Mouse (Mus musculus) limb, embryonic 14.5 days (tissue): ENCODE data around the gene Ms4a6d. TPM values are rescaled to one million over a fixed set of nuclear protein-coding genes. Genes with fewer than 3 reads are reported as not detected.

ENCODE experiments used
- ATAC-seq: fragments of 200-750 bp; cut with Nextera tagmentation; 2 replicates; pipeline ENCODE4 v1.8.0; 2017; ENCODE audit warnings: low read depth, moderate number of reproducible peaks, moderate TSS enrichment; ENCODE audit not compliant: low FRiP score
- DNase-seq: peaks from one replicate; pipeline ENCODE4 v3.0.0-alpha.2; 2015; ENCODE audit warnings: low spot score
- H3K27ac ChIP-seq: fragments of 300-500 bp; sonication (generic); replicated peaks from 2 replicates; pipeline ENCODE4 v1.5.1; 2014; ENCODE audit warnings: low read depth, mild to moderate bottlenecking, low read length, moderate library complexity, mixed read lengths
- H3K27me3 ChIP-seq: fragments of 300-500 bp; sonication (generic); 2 replicates; pipeline ENCODE4 v1.6.1; 2014; ENCODE audit warnings: low read length, mixed read lengths; ENCODE audit not compliant: control insufficient read depth, insufficient read depth
- H3K36me3 ChIP-seq: fragments of 300-500 bp; sonication (generic); 2 replicates; pipeline ENCODE4 v1.6.1; 2014; ENCODE audit warnings: mild to moderate bottlenecking, low read length, moderate library complexity, mixed read lengths; ENCODE audit not compliant: control insufficient read depth, insufficient read depth
- H3K4me1 ChIP-seq: fragments of 300-500 bp; sonication (generic); 2 replicates; pipeline ENCODE4 v1.6.1; 2014; ENCODE audit warnings: antibody characterized with exemption, low read length, mixed read lengths; ENCODE audit not compliant: control insufficient read depth, insufficient read depth
- H3K4me2 ChIP-seq: fragments of 300-500 bp; sonication (generic); replicated peaks from 2 replicates; pipeline ENCODE4 v1.6.1; 2014; ENCODE audit warnings: low read depth, mild to moderate bottlenecking, low read length, moderate library complexity; ENCODE audit not compliant: severe bottlenecking
- H3K4me3 ChIP-seq: fragments of 300-500 bp; sonication (generic); replicated peaks from 2 replicates; pipeline ENCODE4 v1.5.1; 2014; ENCODE audit warnings: low read length
- H3K9ac ChIP-seq: fragments of 300-500 bp; sonication (generic); 2 replicates; pipeline ENCODE4 v1.6.1; 2014; ENCODE audit warnings: mild to moderate bottlenecking, low read depth, low read length, moderate library complexity; ENCODE audit not compliant: severe bottlenecking
- H3K9me3 ChIP-seq: fragments of 300-500 bp; sonication (generic); 2 replicates; pipeline ENCODE4 v1.6.1; 2016; ENCODE audit warnings: low read length; ENCODE audit not compliant: control insufficient read depth
- POLR2A ChIP-seq: fragments of 200-500 bp; IDR thresholded peaks from 2 replicates; pipeline ENCODE4 v1.8.0; 2012; ENCODE audit warnings: inconsistent platforms, mild to moderate bottlenecking, moderate library complexity, borderline replicate concordance; ENCODE audit not compliant: insufficient read depth, insufficient read length; ENCODE audit errors: extremely low read depth
- WGBS: fragments of 180-500 bp; shearing (Covaris S2); extraction: QIAGEN DNeasy Blood & Tissue Kit; methylation state at CpG from one replicate; pipeline ENCODE4 v1.1.7; 2014; 5-methylcytosine and 5-hydroxymethylcytosine counted together
- polyA plus RNA-seq, 2 experiments: library from polyadenylated mRNA; depleted of rRNA in 1 of 2; stranded (reverse) in 1 of 2; unstranded in 1 of 2; fragments of >200 nt; fragmentation: Nextera tagmentation in 1 of 2; extraction: Ambion mirVana in 1 of 2; gene quantifications; 2 replicates each; pipeline versions ENCODE4 v1.2.1 to v1.2.3; 2012 to 2014

The Ms4a6d gene
- polyA plus RNA-seq, 2 experiments: 5.3 to 7.4 TPM

DNA sequence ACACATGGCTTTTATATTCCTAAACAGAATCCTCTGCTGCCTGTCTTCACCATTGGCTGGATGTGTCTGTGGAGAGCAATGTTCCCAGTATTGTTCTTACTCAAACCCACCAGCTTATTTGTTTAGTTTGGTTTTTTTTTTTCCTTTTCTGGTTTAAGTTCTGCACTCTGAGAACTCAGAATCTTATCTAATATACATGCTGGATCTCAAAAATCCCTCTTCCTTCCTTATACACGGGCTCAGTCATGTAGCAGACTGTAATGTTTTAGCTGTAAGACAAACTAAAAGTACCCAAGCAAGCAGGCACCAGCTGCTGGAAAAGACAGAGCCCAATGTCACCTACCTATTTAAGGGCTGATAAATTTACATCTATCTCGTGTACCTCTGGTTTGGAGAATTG lies 10.2 kb upstream of the Ms4a6d start:
- no peaks in the 10 kb centered on the region for H3K36me3 ChIP-seq
- no peak for ATAC-seq
- no peak overlapping the region for H3K9ac ChIP-seq
- H3K4me3 ChIP-seq: no peak overlapping the region
- no peak overlapping the region for H3K27ac ChIP-seq
- TF ChIP-seq POLR2A: no peak
- H3K4me1 ChIP-seq: no peaks in the 10 kb centered on the region
- H3K9me3 ChIP-seq: no peaks in the 10 kb centered on the region
- DNase-seq: no peak
- H3K4me2 ChIP-seq: no peak overlapping the region
- WGBS: 58% methylated on average over 2 of the region's 2 CpGs
- H3K27me3 ChIP-seq: no peaks in the 10 kb centered on the region

DNA sequence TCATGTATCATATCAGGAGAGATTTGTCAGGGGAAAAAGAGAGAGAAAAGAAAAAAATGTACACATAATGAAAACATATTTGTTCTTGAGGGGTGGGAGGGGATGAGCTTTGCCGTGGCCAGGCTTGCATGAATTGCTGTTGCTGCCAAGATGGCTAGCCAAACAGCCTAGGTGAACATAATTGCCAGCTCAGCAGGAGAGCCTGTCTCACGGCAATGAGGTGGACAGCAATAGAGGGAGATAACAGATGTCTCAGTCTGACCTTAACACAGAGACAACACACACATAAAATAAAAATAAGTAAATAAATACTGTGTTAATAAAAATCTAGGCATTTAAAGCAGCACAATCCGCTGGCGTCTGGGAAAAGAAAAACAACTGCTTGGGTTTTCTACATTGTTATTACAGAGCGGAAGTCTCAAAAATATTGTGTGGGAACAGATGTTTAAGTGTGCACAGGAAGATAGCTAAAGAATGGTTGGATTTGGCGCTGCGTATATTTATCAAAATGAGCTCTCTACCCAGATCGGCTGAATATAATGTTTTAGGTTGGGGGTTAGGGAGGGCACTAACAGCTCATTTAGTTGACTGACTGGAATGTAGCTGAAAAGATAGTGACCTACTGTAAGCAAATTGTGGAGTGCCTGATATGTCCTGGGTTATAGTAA lies 9.3 kb upstream of the Ms4a6d start:
- no peak for TF ChIP-seq POLR2A
- H3K4me1 ChIP-seq: no peaks in the 10 kb centered on the region
- DNase-seq (no peak), ATAC-seq (no peak)
- H3K36me3 ChIP-seq: no peaks in the 10 kb centered on the region
- H3K9me3 ChIP-seq: no peaks in the 10 kb centered on the region
- no peak overlapping the region for H3K9ac ChIP-seq
- 74% methylated on average over 8 of the region's 8 CpGs for WGBS
- no peak overlapping the region for H3K27ac ChIP-seq
- H3K4me3 ChIP-seq: no peak overlapping the region
- H3K4me2 ChIP-seq: no peak overlapping the region
- no peaks in the 10 kb centered on the region for H3K27me3 ChIP-seq

DNA sequence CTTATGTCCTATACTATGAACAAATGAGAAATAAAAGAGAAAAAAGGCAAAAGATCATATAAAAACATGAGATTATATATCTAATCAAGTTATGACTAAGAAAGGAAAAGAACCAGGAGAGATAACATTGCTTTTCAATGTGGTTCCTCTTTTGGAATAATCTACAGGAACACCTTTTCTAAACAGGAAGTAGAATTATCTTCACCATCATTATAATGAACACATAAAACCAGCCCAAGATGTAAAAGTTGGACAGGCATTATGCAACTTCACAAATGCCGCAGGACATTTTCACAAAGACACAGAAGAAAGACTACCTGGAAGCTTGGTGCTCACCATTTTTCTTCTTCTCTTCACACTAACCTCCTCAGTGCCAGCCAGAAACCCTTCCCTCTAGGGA lies 8.4 kb upstream of the Ms4a6d start:
- Histone ChIP-seq H3K4me1 (no peaks in the 10 kb centered on the region), H3K27me3 (no peaks in the 10 kb centered on the region), H3K27ac (no peak overlapping the region), H3K4me3 (no peak overlapping the region), H3K9me3 (no peaks in the 10 kb centered on the region), H3K36me3 (no peaks in the 10 kb centered on the region), H3K4me2 (no peak overlapping the region), H3K9ac (no peak overlapping the region)
- no peak for DNase-seq
- WGBS: 96% methylated on average over 1 of the region's 1 CpGs
- TF ChIP-seq POLR2A: no peak
- ATAC-seq: no peak

DNA sequence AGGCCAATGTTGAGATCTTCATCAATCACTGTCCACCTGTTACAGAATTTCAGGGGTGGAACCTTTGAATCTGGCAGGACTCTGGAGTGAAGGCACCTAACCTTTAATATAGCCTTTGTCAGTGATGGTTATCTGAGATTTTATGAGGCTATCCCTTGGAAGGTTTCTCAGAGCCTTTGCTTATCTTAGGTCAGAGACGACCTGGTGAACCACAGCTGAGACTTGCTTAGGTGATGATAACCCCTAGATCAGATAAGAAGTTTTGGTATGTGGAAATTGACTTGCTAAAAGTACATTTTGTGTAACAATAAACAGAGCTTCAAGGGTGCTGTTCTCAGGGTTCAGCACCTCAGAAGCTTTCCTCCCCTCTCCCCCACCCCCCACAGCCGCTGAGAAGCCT lies 7.6 kb upstream of the Ms4a6d start:
- ATAC-seq: no peak
- no peak overlapping the region for H3K27ac ChIP-seq
- H3K9ac ChIP-seq: no peak overlapping the region
- H3K4me2 ChIP-seq: no peak overlapping the region
- H3K27me3 ChIP-seq: no peaks in the 10 kb centered on the region
- no peak for TF ChIP-seq POLR2A
- 29% methylated on average over 2 of the region's 2 CpGs for WGBS
- no peaks in the 10 kb centered on the region for H3K4me1 ChIP-seq
- H3K9me3 ChIP-seq: no peaks in the 10 kb centered on the region
- H3K36me3 ChIP-seq: no peaks in the 10 kb centered on the region
- no peak for DNase-seq
- no peak overlapping the region for H3K4me3 ChIP-seq

DNA sequence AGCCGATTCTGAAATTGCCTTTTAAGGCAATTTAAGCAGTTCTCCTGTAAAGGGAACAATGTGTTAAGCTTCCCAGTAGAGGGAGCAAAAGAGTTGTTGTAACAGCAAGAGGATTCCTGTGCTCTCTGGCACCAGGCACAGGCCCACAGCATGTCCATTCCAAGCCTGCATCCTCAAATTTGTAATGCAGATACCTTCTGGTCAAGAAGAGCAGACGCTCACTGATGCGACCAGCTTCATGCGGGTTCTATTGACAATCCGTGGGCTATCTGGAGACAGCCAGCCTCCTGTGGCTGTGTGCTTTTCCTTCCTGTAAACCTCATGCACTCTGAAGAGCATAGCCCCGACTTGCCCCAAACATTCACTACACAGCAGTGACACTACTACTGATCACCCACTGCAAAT lies 6.9 kb upstream of the Ms4a6d start:
- DNase-seq: peak; percentile 63
- no peaks in the 10 kb centered on the region for H3K36me3 ChIP-seq
- WGBS: 22% methylated on average over 6 of the region's 6 CpGs
- no peak overlapping the region for H3K9ac ChIP-seq
- no peak overlapping the region for H3K27ac ChIP-seq
- no peak for ATAC-seq
- no peaks in the 10 kb centered on the region for H3K27me3 ChIP-seq
- no peak overlapping the region for H3K4me3 ChIP-seq
- H3K4me2 ChIP-seq: no peak overlapping the region
- H3K4me1 ChIP-seq: no peaks in the 10 kb centered on the region
- TF ChIP-seq POLR2A: no peak
- no peaks in the 10 kb centered on the region for H3K9me3 ChIP-seq
